ENCODE assay signal across 11 mouse cellular contexts in genomic region chr6:18547516-18548465, GRCm38 (mm10). TPM values are rescaled to one million over a fixed set of nuclear protein-coding genes. Genes with fewer than 3 reads are reported as not detected.
A peak's percentile ranks its signal among the peaks of the same experiment; 100 is the strongest.
DNase-seq lines count a peak whose midpoint lies in the region; ATAC-seq and TF ChIP-seq lines count a peak whose summit lies in the region.
"Had no signal": no experiment of that assay in that cellular context is flagged by ENCODE, and none has a peak within 500 bp of the region (broad histone marks: within the 10 kb centered on the region; RNA-seq: fewer than 3 reads in every experiment).

No protein-coding gene starts in this region.

- no peak for DNase-seq in heart, adult 11 months
- DNase-seq in midbrain, embryonic 11.5 days (ENCODE audit: low spot score, missing footprints) = no peak
- DNase-seq in hindbrain, embryonic 14.5 days (ENCODE audit: low spot score) = no peak
- DNase-seq in yolk sac, embryonic 10.5 days (ENCODE audit: low spot score) = no peak
- no peak for DNase-seq in gastrocnemius, adult 8-10 months (ENCODE audit: low spot score in 2 of 2)
- DNase-seq: cerebellum, adult 9-11 months; kidney, adult 18-20 months had no signal

- peak overlapping the region; percentile 60 for H3K9ac ChIP-seq in heart, embryonic 14.5 days (ENCODE audit: low read length)
- H3K9ac ChIP-seq in midbrain, embryonic 15.5 days = no peak overlapping the region
- H3K9ac ChIP-seq in midbrain, embryonic 11.5 days (ENCODE audit: low read length) = no peak overlapping the region
- peak overlapping the region; percentile 5; the same call in 1 of the 2 replicates for H3K9ac ChIP-seq in hindbrain, embryonic 14.5 days
- H3K9ac ChIP-seq: limb, embryonic 15.5 days had no signal

- peak overlapping the region; percentile 65 for H3K4me2 ChIP-seq in heart, embryonic 14.5 days (ENCODE audit: low read length)
- H3K4me2 ChIP-seq in midbrain, embryonic 15.5 days = peak overlapping the region; percentile 33
- H3K4me2 ChIP-seq in midbrain, embryonic 11.5 days = no peak overlapping the region
- H3K4me2 ChIP-seq in hindbrain, embryonic 14.5 days (replicated peaks) = peak overlapping the region; percentile 39
- H3K4me2 ChIP-seq: limb, embryonic 15.5 days had no signal

- WGBS in heart, embryonic 14.5 days = 42% methylated on average over 24 of the region's 24 CpGs
- 64% methylated on average over 24 of the region's 24 CpGs for WGBS in midbrain, embryonic 15.5 days
- 70% methylated on average over 24 of the region's 24 CpGs for WGBS in midbrain, embryonic 11.5 days
- WGBS in hindbrain, embryonic 14.5 days = 41% methylated on average over 24 of the region's 24 CpGs
- 36% methylated on average over 24 of the region's 24 CpGs for WGBS in olfactory bulb, adult 2 months

- H3K4me1 ChIP-seq in heart, embryonic 14.5 days (ENCODE audit: control insufficient read depth in 2 of 2, insufficient read depth in 2 of 2, low read length in 2 of 2) = peaks cover 0 to 6% of the 10 kb centered on the region in 2 experiments; a peak in 1 of 4 replicates
- peaks cover 4% of the 10 kb centered on the region for H3K4me1 ChIP-seq in midbrain, embryonic 15.5 days
- H3K4me1 ChIP-seq in midbrain, embryonic 11.5 days (ENCODE audit: control insufficient read depth, insufficient read depth, low read length) = no peaks in the 10 kb centered on the region
- 0 out of 2 replicates have a peak, but pooled peaks cover 6% of the 10 kb centered on the region for H3K4me1 ChIP-seq in hindbrain, embryonic 14.5 days (replicated peaks; ENCODE audit: control insufficient read depth, insufficient read depth, low read length)
- peaks cover 3% of the 10 kb centered on the region; the same call in 1 of the 2 replicates for H3K4me1 ChIP-seq in olfactory bulb, adult 2 months (ENCODE audit: control insufficient read depth, insufficient read depth, low read length)
- H3K4me1 ChIP-seq: limb, embryonic 15.5 days had no signal

- no peak overlapping the region for H3K27ac ChIP-seq in heart, embryonic 14.5 days (replicated peaks in 1 of 2; ENCODE audit: control insufficient read depth in 1 of 2, insufficient read depth in 1 of 2, low read depth in 2 of 2, low read length in 2 of 2)
- no peak overlapping the region for H3K27ac ChIP-seq in midbrain, embryonic 15.5 days
- no peak overlapping the region for H3K27ac ChIP-seq in midbrain, embryonic 11.5 days (ENCODE audit: low read depth, low read length)
- no peak overlapping the region for H3K27ac ChIP-seq in hindbrain, embryonic 14.5 days
- H3K27ac ChIP-seq in olfactory bulb, adult 2 months (ENCODE audit: insufficient read depth, low read depth, low read length) = no peak overlapping the region
- H3K27ac ChIP-seq: limb, embryonic 15.5 days had no signal

- TF ChIP-seq CTCF in olfactory bulb, adult 2 months (IDR thresholded peaks at IDR 0.05; ENCODE audit: insufficient read depth, low read depth, low read length) = no peak

- no peaks in the 10 kb centered on the region for H3K27me3 ChIP-seq in heart, embryonic 14.5 days (ENCODE audit: control insufficient read depth, insufficient read depth, low read length)
- no peaks in the 10 kb centered on the region for H3K27me3 ChIP-seq in midbrain, embryonic 15.5 days (replicated peaks)
- no peaks in the 10 kb centered on the region for H3K27me3 ChIP-seq in midbrain, embryonic 11.5 days (ENCODE audit: control insufficient read depth, insufficient read depth, low read length)
- H3K27me3 ChIP-seq in hindbrain, embryonic 14.5 days (ENCODE audit: control insufficient read depth, insufficient read depth, low read length) = no peaks in the 10 kb centered on the region
- H3K27me3 ChIP-seq: limb, embryonic 15.5 days had no signal

- H3K4me3 ChIP-seq in heart, embryonic 14.5 days (ENCODE audit: control insufficient read depth in 1 of 2, insufficient read depth in 1 of 2, low read depth in 1 of 2, low read length in 2 of 2) = peak overlapping the region; percentile 26 to 31
- no peak overlapping the region for H3K4me3 ChIP-seq in midbrain, embryonic 15.5 days
- H3K4me3 ChIP-seq in midbrain, embryonic 11.5 days (ENCODE audit: low read depth, low read length) = no peak overlapping the region
- H3K4me3 ChIP-seq in hindbrain, embryonic 14.5 days (replicated peaks; ENCODE audit: low read length) = no peak overlapping the region
- H3K4me3 ChIP-seq in olfactory bulb, adult 2 months (ENCODE audit: insufficient read depth, low read depth, low read length) = peak overlapping the region; percentile 25
- H3K4me3 ChIP-seq: limb, embryonic 15.5 days had no signal

- ATAC-seq in heart, embryonic 14.5 days (ENCODE audit: insufficient number of reproducible peaks, insufficient read depth, low FRiP score, low read depth) = no peak
- ATAC-seq in midbrain, embryonic 15.5 days (replicated peaks) = peak; percentile 37; the same call in 1 of the 2 replicates
- ATAC-seq in midbrain, embryonic 11.5 days (ENCODE audit: low FRiP score) = no peak
- ATAC-seq in hindbrain, embryonic 14.5 days (ENCODE audit: low FRiP score) = no peak; the same call in 1 of the 2 replicates

- no peak for TF ChIP-seq POLR2A in olfactory bulb, adult 2 months (IDR thresholded peaks at IDR 0.05; ENCODE audit: insufficient read depth, low read depth, low read length)

- no peaks in the 10 kb centered on the region for H3K9me3 ChIP-seq in heart, embryonic 14.5 days (ENCODE audit: control insufficient read depth, low read length)
- no peaks in the 10 kb centered on the region for H3K9me3 ChIP-seq in midbrain, embryonic 15.5 days
- no peaks in the 10 kb centered on the region for H3K9me3 ChIP-seq in midbrain, embryonic 11.5 days (ENCODE audit: control insufficient read depth, low read length)
- no peaks in the 10 kb centered on the region for H3K9me3 ChIP-seq in hindbrain, embryonic 14.5 days (ENCODE audit: control insufficient read depth, low read length)
- H3K9me3 ChIP-seq: limb, embryonic 15.5 days had no signal

- no peaks in the 10 kb centered on the region for H3K36me3 ChIP-seq in heart, embryonic 14.5 days (ENCODE audit: control insufficient read depth, insufficient read depth, low read length)
- H3K36me3 ChIP-seq in midbrain, embryonic 15.5 days (replicated peaks) = no peaks in the 10 kb centered on the region
- H3K36me3 ChIP-seq in midbrain, embryonic 11.5 days (ENCODE audit: control insufficient read depth, insufficient read depth, low read length) = no peaks in the 10 kb centered on the region
- no peaks in the 10 kb centered on the region for H3K36me3 ChIP-seq in hindbrain, embryonic 14.5 days (replicated peaks; ENCODE audit: control insufficient read depth, insufficient read depth)
- H3K36me3 ChIP-seq: limb, embryonic 15.5 days had no signal

RNA-seq across cellular contexts. Expression of gene Cttnbp2, which starts 33.1 kb away (rescaled TPM):
- polyA plus RNA-seq in heart, embryonic 14.5 days (2014; fragmentation: Nextera tagmentation; extraction: Ambion mirVana) = 8.0 and 8.9 TPM in 2 replicates
- polyA plus RNA-seq in midbrain, embryonic 15.5 days (2015; fragmentation: Nextera tagmentation; extraction: Ambion mirVana) = 51.0 and 62.7 TPM in 2 replicates
- 13.6 and 14.8 TPM in 2 replicates for polyA plus RNA-seq in midbrain, embryonic 11.5 days (2014; fragmentation: Nextera tagmentation; extraction: Ambion mirVana)
- polyA plus RNA-seq in hindbrain, embryonic 14.5 days (2014; fragmentation: Nextera tagmentation; extraction: Ambion mirVana) = 47.4 and 48.7 TPM in 2 replicates
- 113 and 146 TPM in 2 replicates for polyA plus RNA-seq in olfactory bulb, adult 2 months (2012; ENCODE audit: insufficient read depth, insufficient read length, low replicate concordance, missing spikeins)
- 1 to 10 TPM in 1 of 4 experiments, under 1 TPM in 3; 0.51 to 1.4 (median 0.57) TPM for total RNA-seq in gastrocnemius, adult 8-10 months (2022)

Comparison
In these comparisons a context has a peak if more than half of its experiments do, and no peak if none do; other contexts are left out.
1. H3K4me3 ChIP-seq: peak in heart, embryonic 14.5 days (2 of 2) and olfactory bulb, adult 2 months (single experiment); none in midbrain, embryonic 15.5 days (single experiment), midbrain, embryonic 11.5 days (single experiment) and hindbrain, embryonic 14.5 days (single experiment).
2. H3K9ac ChIP-seq: peak in heart, embryonic 14.5 days (single experiment) and hindbrain, embryonic 14.5 days (single experiment); none in midbrain, embryonic 15.5 days (single experiment) and midbrain, embryonic 11.5 days (single experiment).